Mouse (Mus musculus): ENCODE results near the gene Rp2. TPM values are rescaled to one million over a fixed set of nuclear protein-coding genes. Genes with fewer than 3 reads are reported as not detected.
"Not testable (repeated sequence)": the region's sequence is repeated elsewhere in the genome, so short reads cannot be mapped to it uniquely, and the experiment has no call there.

The Rp2 gene
- polyA plus RNA-seq (2014; fragmentation: Nextera tagmentation; extraction: Ambion mirVana), result 15.3 and 15.8 TPM in 2 replicates

DNA sequence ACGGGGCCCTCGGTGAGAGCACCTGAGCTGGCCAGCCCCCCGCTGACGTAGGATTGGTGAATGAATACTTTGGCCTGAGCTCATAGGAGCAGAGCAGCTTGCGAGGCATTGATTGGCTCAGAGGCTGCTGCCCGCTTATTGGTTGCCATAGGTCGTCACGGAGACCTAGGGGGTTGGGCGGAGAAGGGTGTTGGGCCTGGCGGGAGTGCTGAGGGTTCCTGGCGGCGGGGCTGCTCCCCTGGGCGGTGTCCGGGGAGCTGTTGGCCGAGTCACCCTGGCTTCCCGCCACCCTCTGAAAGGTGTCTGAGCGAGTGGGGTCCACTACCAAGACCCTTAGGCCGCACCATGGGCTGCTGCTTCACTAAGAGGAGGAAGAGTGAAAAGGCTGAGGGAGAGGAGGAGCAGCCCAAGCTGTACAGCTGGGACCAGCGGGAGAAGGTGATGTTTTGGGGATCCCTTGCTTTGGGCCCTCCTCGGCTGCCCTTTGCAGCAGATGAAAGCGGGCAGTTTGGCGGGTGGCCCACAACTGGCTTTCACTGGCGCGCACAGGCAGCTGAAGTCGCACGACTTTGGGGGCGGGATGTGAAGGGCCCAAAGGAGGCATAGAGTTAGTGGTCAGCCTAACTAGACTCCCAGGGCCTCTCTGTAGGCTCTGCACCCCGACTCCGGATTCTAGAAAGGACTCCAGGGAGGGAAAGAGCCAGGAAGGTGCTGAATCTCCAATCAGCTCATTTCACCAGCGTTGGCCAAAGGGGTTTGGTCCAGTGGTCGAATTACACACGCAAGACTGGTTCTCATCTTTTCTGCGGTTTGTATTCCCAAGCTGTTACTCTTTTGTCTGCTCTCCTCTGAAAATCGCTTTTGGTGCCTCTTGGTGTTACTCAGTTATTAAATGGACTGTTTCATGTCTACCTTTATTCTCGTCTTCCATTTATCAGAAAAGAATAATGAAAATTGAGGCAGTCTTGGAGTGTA, at the start of gene Rp2:
TSS of gene Rp2 (plus strand) at position 91 of the 975 bp plus-strand sequence.
- H3K9ac ChIP-seq (ENCODE audit: low read depth, low read length), result peak within 1 kb of the TSS; percentile 76
- peak; percentile 64 for DNase-seq (ENCODE audit: low spot score)
- WGBS, result 11% methylated on average over 35 of the region's 35 CpGs

DNA sequence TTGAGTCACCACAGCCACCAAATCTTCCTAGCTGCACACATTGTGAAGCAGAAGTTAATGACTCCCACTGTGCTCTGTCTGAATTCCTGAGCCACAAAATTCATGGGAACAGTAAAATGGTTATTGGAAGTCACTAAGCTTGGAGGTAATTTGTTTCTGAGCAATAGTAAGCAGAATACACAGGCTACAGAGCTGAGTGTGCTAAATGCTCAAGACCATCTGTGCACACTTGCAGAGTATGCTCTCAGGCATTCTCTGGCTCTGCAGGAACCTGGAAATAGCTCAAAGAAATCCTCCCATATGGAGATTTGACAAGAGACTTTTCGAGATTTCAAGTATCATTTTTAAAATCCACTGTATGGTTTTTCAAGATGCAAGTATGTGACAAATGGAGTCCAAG, 31.5 kb upstream of the Rp2 start:
- Histone ChIP-seq H3K4me1 (replicated peaks; ENCODE audit: control insufficient read depth, insufficient read depth, low read length) (no peaks in the 10 kb centered on the region), H3K9ac (ENCODE audit: low read depth, low read length) (no peak overlapping the region), H3K4me2 (no peak overlapping the region), H3K27ac (ENCODE audit: low read depth, low read length) (no peak overlapping the region), H3K4me3 (ENCODE audit: low read depth, low read length) (no peak overlapping the region), H3K9me3 (ENCODE audit: control insufficient read depth, low read length) (no peaks in the 10 kb centered on the region), H3K36me3 (ENCODE audit: control insufficient read depth, insufficient read depth, low read length) (no peaks in the 10 kb centered on the region), H3K27me3 (replicated peaks; ENCODE audit: control insufficient read depth, insufficient read depth, low read length) (no peaks in the 10 kb centered on the region)
- 73% methylated on average over 1 of the region's 1 CpGs for WGBS
- no peak for DNase-seq (ENCODE audit: low spot score)
- ATAC-seq (replicated peaks; ENCODE audit: low FRiP score), result no peak

More for the DNA sequence above, at the start of gene Rp2:
- Histone ChIP-seq H3K36me3 (ENCODE audit: control insufficient read depth, insufficient read depth, low read length) (no peaks in the 10 kb centered on the region), H3K27ac (ENCODE audit: low read depth, low read length) (peak within 1 kb of the TSS; percentile 54; the same call in 1 of the 2 replicates), H3K4me1 (replicated peaks; ENCODE audit: control insufficient read depth, insufficient read depth, low read length) (no peaks in the 10 kb centered on the region), H3K27me3 (replicated peaks; ENCODE audit: control insufficient read depth, insufficient read depth, low read length) (no peaks in the 10 kb centered on the region), H3K4me3 (ENCODE audit: low read depth, low read length) (peak within 1 kb of the TSS; percentile 68), H3K4me2 (peak within 1 kb of the TSS; percentile 63), H3K9me3 (ENCODE audit: control insufficient read depth, low read length) (no peaks in the 10 kb centered on the region)
- ATAC-seq (replicated peaks; ENCODE audit: low FRiP score), result peak; percentile 100

DNA sequence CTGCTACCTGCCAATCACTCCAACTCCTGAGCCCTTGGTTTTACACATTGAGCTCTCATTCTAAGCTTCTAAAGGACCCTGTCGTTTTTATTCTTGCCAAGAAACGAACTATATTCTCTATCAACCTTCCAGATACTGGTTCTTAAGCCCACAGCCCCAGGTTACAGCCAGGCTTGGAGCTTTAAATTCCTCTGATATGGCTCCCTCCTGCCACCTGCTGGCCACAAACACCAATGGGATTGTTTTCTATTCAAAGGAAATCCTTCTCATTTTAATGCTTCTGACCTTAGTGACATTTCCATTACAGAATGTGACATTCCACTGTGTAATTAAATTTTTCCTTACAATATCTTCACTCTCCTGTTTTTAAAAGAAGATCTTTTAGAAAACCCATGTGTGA, 28.6 kb upstream of the Rp2 start:
- H3K27ac ChIP-seq (ENCODE audit: low read depth, low read length), result no peak overlapping the region
- H3K4me1 ChIP-seq (replicated peaks; ENCODE audit: control insufficient read depth, insufficient read depth, low read length), result no peaks in the 10 kb centered on the region
- no peaks in the 10 kb centered on the region for H3K27me3 ChIP-seq (replicated peaks; ENCODE audit: control insufficient read depth, insufficient read depth, low read length)
- no peaks in the 10 kb centered on the region for H3K9me3 ChIP-seq (ENCODE audit: control insufficient read depth, low read length)
- H3K9ac ChIP-seq (ENCODE audit: low read depth, low read length), result no peak overlapping the region
- H3K4me2 ChIP-seq, result no peak overlapping the region
- WGBS, result 20% methylated on average over 2 of the region's 2 CpGs
- DNase-seq (ENCODE audit: low spot score), result no peak
- H3K36me3 ChIP-seq (ENCODE audit: control insufficient read depth, insufficient read depth, low read length), result no peaks in the 10 kb centered on the region
- ATAC-seq (replicated peaks; ENCODE audit: low FRiP score), result no peak
- H3K4me3 ChIP-seq (ENCODE audit: low read depth, low read length), result no peak overlapping the region

DNA sequence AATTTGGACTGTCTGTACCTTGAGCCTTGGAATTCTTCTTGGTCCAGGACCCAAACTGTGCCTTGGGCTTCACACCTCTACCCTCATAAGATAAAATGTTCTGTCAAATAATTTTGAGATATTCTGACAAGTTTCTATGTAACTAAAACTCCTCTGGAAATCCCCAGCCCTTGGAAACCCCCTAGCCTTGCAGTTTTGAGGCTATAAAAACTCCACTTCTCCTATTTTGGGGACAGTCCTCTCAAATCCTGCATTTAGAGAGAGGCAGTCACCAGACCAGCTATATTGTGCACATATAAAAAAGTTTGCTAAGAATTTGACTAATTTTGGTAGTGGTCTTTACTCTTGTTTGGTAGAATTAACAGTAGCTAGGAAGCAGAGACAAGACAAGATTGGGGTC, 19.3 kb upstream of the Rp2 start:
- no peak for DNase-seq (ENCODE audit: low spot score)
- Histone ChIP-seq H3K27ac (ENCODE audit: low read depth, low read length) (no peak overlapping the region), H3K9ac (ENCODE audit: low read depth, low read length) (no peak overlapping the region), H3K9me3 (ENCODE audit: control insufficient read depth, low read length) (no peaks in the 10 kb centered on the region), H3K4me1 (replicated peaks; ENCODE audit: control insufficient read depth, insufficient read depth, low read length) (no peaks in the 10 kb centered on the region), H3K27me3 (replicated peaks; ENCODE audit: control insufficient read depth, insufficient read depth, low read length) (no peaks in the 10 kb centered on the region), H3K4me3 (ENCODE audit: low read depth, low read length) (no peak overlapping the region), H3K4me2 (no peak overlapping the region), H3K36me3 (ENCODE audit: control insufficient read depth, insufficient read depth, low read length) (no peaks in the 10 kb centered on the region)
- no peak for ATAC-seq (replicated peaks; ENCODE audit: low FRiP score)

DNA sequence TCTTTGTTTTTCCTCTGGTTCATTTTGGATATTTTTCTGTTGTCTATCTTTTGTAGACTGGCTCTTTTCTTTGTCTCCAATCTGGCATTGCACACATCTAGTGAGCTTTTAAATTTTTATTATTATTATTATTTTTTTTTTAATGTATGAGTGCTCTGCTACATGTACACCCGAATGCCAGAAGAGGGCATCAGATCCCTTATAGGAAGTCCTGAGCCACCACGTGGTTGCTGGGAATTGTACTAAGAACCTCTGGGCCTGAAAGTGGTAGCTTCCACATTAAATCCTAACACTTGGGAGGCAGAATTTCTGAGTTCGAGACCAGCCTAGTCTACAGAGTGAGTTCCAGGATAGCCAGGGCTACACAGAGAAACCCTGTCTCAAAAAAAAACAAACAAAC, 17.9 kb upstream of the Rp2 start:
- Histone ChIP-seq H3K27ac (ENCODE audit: low read depth, low read length) (no peak overlapping the region), H3K9me3 (ENCODE audit: control insufficient read depth, low read length) (no peaks in the 10 kb centered on the region), H3K4me2 (no peak overlapping the region), H3K36me3 (ENCODE audit: control insufficient read depth, insufficient read depth, low read length) (no peaks in the 10 kb centered on the region), H3K27me3 (replicated peaks; ENCODE audit: control insufficient read depth, insufficient read depth, low read length) (no peaks in the 10 kb centered on the region), H3K4me1 (replicated peaks; ENCODE audit: control insufficient read depth, insufficient read depth, low read length) (no peaks in the 10 kb centered on the region), H3K9ac (ENCODE audit: low read depth, low read length) (no peak overlapping the region), H3K4me3 (ENCODE audit: low read depth, low read length) (no peak overlapping the region)
- DNase-seq (ENCODE audit: low spot score) (no peak), ATAC-seq (replicated peaks; ENCODE audit: low FRiP score) (no peak)
- 46% methylated on average over 3 of the region's 3 CpGs for WGBS

GRCm38 (mm10) chrX:20350241-20350640, 14.0 kb upstream of the Rp2 start:
- not testable (repeated sequence) for ATAC-seq (replicated peaks; ENCODE audit: low FRiP score); H3K27me3 ChIP-seq (replicated peaks; ENCODE audit: control insufficient read depth, insufficient read depth, low read length); H3K36me3 ChIP-seq (ENCODE audit: control insufficient read depth, insufficient read depth, low read length); H3K27ac ChIP-seq (ENCODE audit: low read depth, low read length); H3K4me2 ChIP-seq; H3K9me3 ChIP-seq (ENCODE audit: control insufficient read depth, low read length); H3K4me1 ChIP-seq (replicated peaks; ENCODE audit: control insufficient read depth, insufficient read depth, low read length); DNase-seq (ENCODE audit: low spot score); H3K4me3 ChIP-seq (ENCODE audit: low read depth, low read length); H3K9ac ChIP-seq (ENCODE audit: low read depth, low read length)
- WGBS, result 87% methylated on average over 3 of the region's 4 CpGs

GRCm38 (mm10) chrX:20355283-20355682, 9.0 kb upstream of the Rp2 start:
- 74% methylated on average over 1 of the region's 1 CpGs for WGBS
- no peak overlapping the region for H3K27ac ChIP-seq (ENCODE audit: low read depth, low read length)

DNA sequence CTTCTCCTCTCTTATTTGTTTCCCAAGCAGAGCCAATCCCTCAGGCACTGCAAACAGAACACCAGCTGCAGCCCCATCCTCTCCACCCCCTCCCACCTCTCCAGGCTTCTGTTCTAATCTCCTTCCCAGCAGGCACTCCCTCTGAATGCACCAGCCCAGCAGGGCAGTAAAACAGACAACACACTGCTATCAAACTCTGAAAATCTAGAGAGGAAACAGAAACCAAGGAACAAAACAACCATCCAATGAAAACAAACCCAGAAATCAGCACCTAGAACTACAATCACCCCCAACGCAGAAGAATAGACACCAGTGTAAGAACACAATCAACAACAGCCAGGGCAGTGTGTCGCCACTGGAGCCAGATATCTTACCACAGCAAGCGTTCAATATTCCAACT, 8.0 kb upstream of the Rp2 start:
- ATAC-seq (replicated peaks; ENCODE audit: low FRiP score), result peak; percentile 47; the same call in 1 of the 2 replicates
- Histone ChIP-seq H3K36me3 (ENCODE audit: control insufficient read depth, insufficient read depth, low read length) (no peaks in the 10 kb centered on the region), H3K4me3 (ENCODE audit: low read depth, low read length) (no peak overlapping the region), H3K9me3 (ENCODE audit: control insufficient read depth, low read length) (no peaks in the 10 kb centered on the region), H3K4me2 (no peak overlapping the region), H3K27me3 (replicated peaks; ENCODE audit: control insufficient read depth, insufficient read depth, low read length) (no peaks in the 10 kb centered on the region), H3K4me1 (replicated peaks; ENCODE audit: control insufficient read depth, insufficient read depth, low read length) (no peaks in the 10 kb centered on the region), H3K9ac (ENCODE audit: low read depth, low read length) (no peak overlapping the region), H3K27ac (ENCODE audit: low read depth, low read length) (no peak overlapping the region)
- 29% methylated on average over 3 of the region's 3 CpGs for WGBS
- DNase-seq (ENCODE audit: low spot score), result no peak

More at GRCm38 (mm10) chrX:20355283-20355682, 9.0 kb upstream of the Rp2 start:
- Histone ChIP-seq H3K4me2 (no peak overlapping the region), H3K4me1 (replicated peaks; ENCODE audit: control insufficient read depth, insufficient read depth, low read length) (no peaks in the 10 kb centered on the region), H3K4me3 (ENCODE audit: low read depth, low read length) (no peak overlapping the region), H3K9ac (ENCODE audit: low read depth, low read length) (no peak overlapping the region), H3K36me3 (ENCODE audit: control insufficient read depth, insufficient read depth, low read length) (no peaks in the 10 kb centered on the region), H3K27me3 (replicated peaks; ENCODE audit: control insufficient read depth, insufficient read depth, low read length) (no peaks in the 10 kb centered on the region), H3K9me3 (ENCODE audit: control insufficient read depth, low read length) (no peaks in the 10 kb centered on the region)
- ATAC-seq (replicated peaks; ENCODE audit: low FRiP score), result no peak
- no peak for DNase-seq (ENCODE audit: low spot score)

DNA sequence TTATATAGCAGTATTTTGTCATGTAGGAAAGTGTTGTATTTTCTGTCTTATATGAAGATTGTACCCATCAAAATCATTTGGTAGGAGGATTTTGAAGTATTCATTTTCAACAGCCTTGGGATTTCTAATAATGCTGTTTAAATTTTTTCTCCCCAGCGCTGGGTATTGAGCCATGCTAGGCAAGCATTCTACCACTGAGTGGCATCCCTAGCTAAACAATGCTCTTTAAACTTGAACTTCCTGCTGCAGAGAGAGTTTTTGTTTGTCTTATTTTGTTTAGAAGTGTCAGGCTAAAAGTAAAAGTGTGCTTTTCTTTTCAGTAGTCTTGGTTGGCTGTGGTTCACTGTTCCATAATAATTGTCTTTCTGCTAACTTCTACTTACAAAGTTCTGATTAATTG, 1.8 kb downstream of the Rp2 start:
- Histone ChIP-seq H3K4me3 (ENCODE audit: low read depth, low read length) (peak overlapping the region; percentile 12; the same call in 1 of the 2 replicates), H3K27me3 (replicated peaks; ENCODE audit: control insufficient read depth, insufficient read depth, low read length) (no peaks in the 10 kb centered on the region), H3K4me2 (peak overlapping the region; percentile 43), H3K9me3 (ENCODE audit: control insufficient read depth, low read length) (no peaks in the 10 kb centered on the region), H3K9ac (ENCODE audit: low read depth, low read length) (no peak overlapping the region), H3K27ac (ENCODE audit: low read depth, low read length) (no peak overlapping the region), H3K36me3 (ENCODE audit: control insufficient read depth, insufficient read depth, low read length) (no peaks in the 10 kb centered on the region), H3K4me1 (replicated peaks; ENCODE audit: control insufficient read depth, insufficient read depth, low read length) (no peaks in the 10 kb centered on the region)
- no peak for DNase-seq (ENCODE audit: low spot score)
- 69% methylated on average over 1 of the region's 1 CpGs for WGBS
- no peak for ATAC-seq (replicated peaks; ENCODE audit: low FRiP score)
